Mouse (Mus musculus) C2C12 (cell line): Measurements from ENCODE around the gene Strn3.

Source experiments
- CTCF ChIP-seq: IDR thresholded peaks from one replicate; pipeline ENCODE4 v1.5.1; 2011; ENCODE audit not compliant: control insufficient read depth, insufficient read depth, insufficient read length
- FOSL1 ChIP-seq: IDR thresholded peaks from one replicate; pipeline ENCODE4 v1.8.0; 2011; ENCODE audit warnings: mild to moderate bottlenecking, low read length; ENCODE audit not compliant: poor library complexity, insufficient read depth, severe bottlenecking
- MAX ChIP-seq: IDR thresholded peaks from one replicate; pipeline ENCODE4 v1.6.1; 2011; ENCODE audit warnings: mild to moderate bottlenecking, control low read depth
- MYOD1 ChIP-seq: IDR thresholded peaks from one replicate; pipeline ENCODE4 v1.6.1; 2011; ENCODE audit warnings: low read depth; ENCODE audit not compliant: control insufficient read depth, insufficient read length
- MYOG ChIP-seq: IDR thresholded peaks from one replicate; pipeline ENCODE4 v1.6.1; 2011; ENCODE audit not compliant: control insufficient read depth, insufficient read length; ENCODE audit errors: extremely low read depth
- USF1 ChIP-seq: IDR thresholded peaks from one replicate; pipeline ENCODE4 v1.6.1; 2011; ENCODE audit warnings: low read depth, mild to moderate bottlenecking, control low read depth, moderate library complexity

DNA sequence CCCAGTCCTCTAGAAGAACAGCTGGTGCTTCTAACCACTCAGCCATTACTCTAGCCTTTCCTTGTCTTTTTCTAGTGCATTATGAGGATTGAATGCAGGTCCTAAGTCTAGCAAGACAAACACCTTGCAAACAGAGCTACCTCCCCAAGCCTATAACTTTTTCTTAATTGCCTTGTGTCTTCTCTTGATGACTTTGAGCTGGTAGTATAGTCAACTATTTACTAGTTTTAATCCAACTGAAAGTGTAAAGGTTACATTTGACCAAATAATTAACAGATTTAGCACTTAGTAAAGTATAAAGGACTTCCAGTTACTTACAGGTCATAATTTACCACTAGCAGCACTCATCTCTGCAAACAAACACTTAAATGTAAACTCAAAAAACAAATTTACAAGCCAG is 28.7 kb downstream of the Strn3 start:
- no peak for TF ChIP-seq CTCF
- no peak for TF ChIP-seq USF1
- no peak for TF ChIP-seq FOSL1
- no peak for TF ChIP-seq MYOD1
- TF ChIP-seq MAX = no peak
- no peak for TF ChIP-seq MYOG
